Mouse (Mus musculus) kidney, embryonic 15.5 days (tissue): ENCODE results near the gene Rgs6. TPM values are rescaled to one million over a fixed set of nuclear protein-coding genes. Genes with fewer than 3 reads are reported as not detected.

Source experiments
- ATAC-seq: fragments of 200-750 bp; cut with Nextera tagmentation; replicated peaks from 2 replicates; pipeline ENCODE4 v1.8.0; 2017; ENCODE audit warnings: moderate TSS enrichment; ENCODE audit not compliant: low FRiP score
- H3K27ac ChIP-seq: fragments of 300-500 bp; sonication (generic); 2 replicates; pipeline ENCODE4 v1.5.1; 2015; ENCODE audit warnings: mild to moderate bottlenecking, inconsistent platforms
- H3K27me3 ChIP-seq: fragments of 300-500 bp; sonication (generic); 2 replicates; pipeline ENCODE4 v1.6.1; 2015; ENCODE audit warnings: inconsistent platforms
- H3K36me3 ChIP-seq: fragments of 300-500 bp; sonication (generic); 2 replicates; pipeline ENCODE4 v1.6.1; 2015; ENCODE audit warnings: inconsistent platforms
- H3K4me1 ChIP-seq: fragments of 300-500 bp; sonication (generic); 2 replicates; pipeline ENCODE4 v1.6.1; 2015; ENCODE audit warnings: inconsistent platforms
- H3K4me2 ChIP-seq: fragments of 300-500 bp; sonication (generic); 2 replicates; pipeline ENCODE4 v1.6.1; 2015; ENCODE audit warnings: moderate library complexity, mild to moderate bottlenecking, inconsistent platforms
- H3K4me3 ChIP-seq: fragments of 300-500 bp; sonication (generic); replicated peaks from 2 replicates; pipeline ENCODE4 v1.5.1; 2015; ENCODE audit warnings: mild to moderate bottlenecking, inconsistent platforms
- H3K9ac ChIP-seq: fragments of 300-500 bp; sonication (generic); 2 replicates; pipeline ENCODE4 v1.6.1; 2015; ENCODE audit warnings: mild to moderate bottlenecking, inconsistent platforms
- H3K9me3 ChIP-seq: fragments of 300-500 bp; sonication (generic); replicated peaks from 2 replicates; pipeline ENCODE4 v1.6.1; 2016; ENCODE audit warnings: inconsistent platforms
- WGBS: fragments of 180-500 bp; shearing (Covaris S2); methylation state at CpG from one replicate; pipeline ENCODE4 v1.1.7; 2015; ENCODE audit warnings: mixed read lengths; 5-methylcytosine and 5-hydroxymethylcytosine counted together
- polyA plus RNA-seq: library from polyadenylated mRNA; unstranded; fragments of >200 nt; fragmentation: Nextera tagmentation; extraction: Ambion mirVana; gene quantifications from 2 replicates; pipeline ENCODE4 v1.2.1, GENCODE M21; 2015

Gene Rgs6
- 1.8 and 2.0 TPM in 2 replicates for polyA plus RNA-seq

DNA sequence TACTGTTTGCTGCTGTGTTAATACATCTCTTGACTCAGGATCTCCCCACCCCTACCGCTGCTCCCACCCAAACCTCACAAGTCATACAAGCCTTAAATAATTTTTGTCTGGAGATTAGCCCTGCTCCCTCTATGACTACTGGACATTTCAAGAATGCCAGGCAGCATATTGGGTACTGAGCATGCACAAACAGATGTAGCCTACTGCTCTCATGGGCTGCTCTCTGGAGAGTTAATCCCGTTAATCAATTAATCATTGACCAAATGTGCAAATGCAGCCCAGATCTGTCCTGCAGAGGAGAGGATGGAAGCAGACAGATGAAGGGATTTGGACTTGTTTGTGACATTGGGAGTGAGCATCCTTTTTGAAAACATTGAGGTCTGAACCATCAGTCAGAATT lies at the start of gene Rgs6:
Rgs6 (plus strand) TSS at position 276 of the 400 bp plus-strand sequence.
- Histone ChIP-seq H3K36me3 (no peaks in the 10 kb centered on the region), H3K4me3 (no peak within 1 kb of the TSS), H3K27ac (peak within 1 kb of the TSS; percentile 43), H3K9ac (no peak within 1 kb of the TSS), H3K4me1 (peaks cover 30% of the 10 kb centered on the region), H3K9me3 (no peaks in the 10 kb centered on the region), H3K27me3 (no peaks in the 10 kb centered on the region), H3K4me2 (no peak within 1 kb of the TSS)
- WGBS, result 75% methylated on average over 2 of the region's 2 CpGs
- peak; percentile 65 for ATAC-seq

- H3K4me3 ChIP-seq, result no peak overlapping the region
Measured at GRCm38 (mm10) chr12:82547127-82547526, 41.0 kb upstream of the Rgs6 start.

DNA sequence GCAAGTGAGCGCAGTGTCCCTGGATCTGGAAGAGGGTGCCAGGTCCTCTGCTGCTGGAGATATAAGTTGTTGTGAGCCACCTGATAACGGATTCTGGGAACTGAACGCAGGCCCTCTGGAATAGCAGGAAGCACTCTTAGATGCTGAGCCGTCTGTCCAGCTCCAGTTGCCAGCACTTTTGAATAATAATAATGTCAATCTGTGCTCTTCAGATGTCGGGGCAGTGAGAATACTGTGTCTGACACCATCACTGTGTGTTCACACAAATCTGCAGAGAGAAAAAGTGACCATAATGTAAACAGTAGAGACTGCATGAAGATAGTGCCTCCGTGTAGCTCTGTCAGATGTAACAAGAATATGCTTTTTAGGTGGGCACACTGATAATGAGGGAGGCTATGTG lies 38.9 kb upstream of the Rgs6 start:
- H3K9me3 ChIP-seq, result no peaks in the 10 kb centered on the region
- H3K4me2 ChIP-seq, result no peak overlapping the region
- H3K27me3 ChIP-seq, result no peaks in the 10 kb centered on the region
- no peaks in the 10 kb centered on the region for H3K4me1 ChIP-seq
- H3K27ac ChIP-seq, result no peak overlapping the region
- 81% methylated on average over 6 of the region's 6 CpGs for WGBS
- ATAC-seq, result no peak
- no peak overlapping the region for H3K4me3 ChIP-seq
- H3K9ac ChIP-seq, result no peak overlapping the region
- no peaks in the 10 kb centered on the region for H3K36me3 ChIP-seq

More at GRCm38 (mm10) chr12:82547127-82547526, 41.0 kb upstream of the Rgs6 start:
- Histone ChIP-seq H3K4me2 (no peak overlapping the region), H3K27ac (no peak overlapping the region), H3K4me1 (no peaks in the 10 kb centered on the region), H3K27me3 (no peaks in the 10 kb centered on the region), H3K36me3 (no peaks in the 10 kb centered on the region), H3K9me3 (no peaks in the 10 kb centered on the region), H3K9ac (no peak overlapping the region)
- 90% methylated on average over 4 of the region's 4 CpGs for WGBS
- no peak for ATAC-seq

DNA sequence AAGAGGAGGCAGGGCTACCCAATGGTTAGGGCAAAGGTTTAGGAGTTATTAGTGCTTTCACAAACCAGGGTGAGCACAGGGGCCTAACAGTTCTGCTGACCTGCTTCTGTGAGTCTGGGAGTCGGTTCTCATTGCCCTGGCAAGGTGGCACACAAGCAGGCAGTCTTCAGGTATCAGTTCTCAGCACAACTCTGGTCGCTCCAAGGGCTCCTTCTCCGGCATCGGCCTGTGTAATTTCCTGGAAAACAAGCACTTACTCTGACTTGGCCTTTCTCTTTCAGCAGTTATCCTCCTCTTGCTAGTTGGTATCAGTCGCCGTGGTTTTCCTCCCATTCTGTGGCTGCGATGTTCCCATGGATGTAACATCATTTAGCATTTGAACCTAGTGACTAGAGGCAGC lies 38.0 kb upstream of the Rgs6 start:
- Histone ChIP-seq H3K4me1 (no peaks in the 10 kb centered on the region), H3K27me3 (no peaks in the 10 kb centered on the region), H3K9me3 (no peaks in the 10 kb centered on the region), H3K36me3 (no peaks in the 10 kb centered on the region), H3K9ac (no peak overlapping the region), H3K27ac (no peak overlapping the region), H3K4me3 (no peak overlapping the region), H3K4me2 (no peak overlapping the region)
- WGBS, result 86% methylated on average over 7 of the region's 7 CpGs
- ATAC-seq, result no peak

DNA sequence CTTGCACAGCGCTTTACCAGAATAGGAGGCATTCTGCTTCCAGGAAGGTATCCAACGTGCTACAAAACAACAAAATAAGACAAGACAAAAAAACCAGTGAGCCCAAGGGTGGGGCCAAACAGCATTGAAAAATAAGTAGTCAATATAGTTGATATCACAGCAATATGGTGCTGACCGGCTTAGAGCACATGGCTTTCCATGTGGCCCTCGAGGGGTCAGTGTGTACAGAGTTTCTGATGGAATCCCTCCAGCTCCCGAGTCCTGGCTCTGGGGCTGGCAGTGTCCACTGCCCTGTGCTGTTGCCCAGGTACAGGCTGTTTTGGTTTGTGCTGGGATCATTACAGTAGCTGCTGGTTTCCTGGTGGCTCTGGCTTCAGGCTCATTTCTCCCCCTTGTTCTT lies 35.7 kb upstream of the Rgs6 start:
- H3K27me3 ChIP-seq, result no peaks in the 10 kb centered on the region
- no peak overlapping the region for H3K9ac ChIP-seq
- H3K4me1 ChIP-seq, result no peaks in the 10 kb centered on the region
- no peak overlapping the region for H3K27ac ChIP-seq
- WGBS, result 89% methylated on average over 5 of the region's 5 CpGs
- no peaks in the 10 kb centered on the region for H3K36me3 ChIP-seq
- no peak for ATAC-seq
- H3K9me3 ChIP-seq, result no peaks in the 10 kb centered on the region
- H3K4me2 ChIP-seq, result no peak overlapping the region
- H3K4me3 ChIP-seq, result no peak overlapping the region

DNA sequence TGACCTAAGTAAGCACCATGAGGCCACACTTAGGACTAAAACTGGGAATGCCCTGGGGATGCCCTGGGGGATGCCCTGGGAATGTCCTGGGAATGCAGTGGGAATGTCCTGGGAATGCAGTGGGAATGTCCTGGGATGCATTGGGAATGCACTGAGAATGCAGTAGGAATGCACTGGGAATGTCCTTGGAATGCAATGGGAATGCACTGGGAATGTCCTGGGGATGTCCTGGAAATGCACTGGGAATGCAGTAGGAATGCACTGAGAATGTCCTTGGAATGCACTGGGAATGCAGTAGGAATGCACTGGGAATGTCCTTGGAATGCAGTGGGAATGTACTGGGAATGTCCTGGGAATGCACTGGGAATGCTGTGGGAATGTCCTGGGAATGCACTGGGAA lies 25.2 kb upstream of the Rgs6 start:
- Histone ChIP-seq H3K36me3 (no peaks in the 10 kb centered on the region), H3K4me1 (no peaks in the 10 kb centered on the region), H3K4me2 (no peak overlapping the region), H3K4me3 (no peak overlapping the region), H3K27ac (no peak overlapping the region), H3K9me3 (no peaks in the 10 kb centered on the region), H3K9ac (no peak overlapping the region), H3K27me3 (no peaks in the 10 kb centered on the region)
- ATAC-seq, result no peak

GRCm38 (mm10) chr12:82568370-82568769 lies 19.7 kb upstream of the Rgs6 start:
- H3K9me3 ChIP-seq, result no peaks in the 10 kb centered on the region
- no peak overlapping the region for H3K4me2 ChIP-seq
- WGBS, result 100% methylated on average over 1 of the region's 1 CpGs
- no peak overlapping the region for H3K4me3 ChIP-seq
- H3K27me3 ChIP-seq, result no peaks in the 10 kb centered on the region
- H3K4me1 ChIP-seq, result no peaks in the 10 kb centered on the region
- no peak overlapping the region for H3K9ac ChIP-seq
- H3K27ac ChIP-seq, result no peak overlapping the region
- no peak for ATAC-seq
- H3K36me3 ChIP-seq, result no peaks in the 10 kb centered on the region

DNA sequence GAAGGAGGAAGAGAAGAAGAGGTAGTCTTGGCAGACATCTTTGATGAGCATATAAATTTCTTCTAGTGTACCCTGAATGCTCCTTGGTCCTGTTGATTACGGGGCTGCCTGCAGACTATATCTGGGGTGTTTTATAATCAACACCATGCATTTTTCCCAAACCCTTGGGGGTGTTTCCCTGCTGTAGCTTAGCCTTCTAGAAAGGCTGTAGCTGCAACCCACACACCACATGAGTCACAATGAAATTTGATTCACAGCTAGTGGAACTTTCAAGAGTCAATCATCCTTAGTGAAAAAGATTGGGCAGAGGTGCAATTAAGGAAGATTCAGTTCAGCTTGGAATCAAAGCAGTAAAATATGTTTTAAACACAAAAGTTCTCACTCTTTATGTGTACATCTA lies 15.4 kb upstream of the Rgs6 start:
- H3K9ac ChIP-seq, result no peak overlapping the region
- no peak overlapping the region for H3K4me3 ChIP-seq
- ATAC-seq, result no peak
- H3K36me3 ChIP-seq, result no peaks in the 10 kb centered on the region
- H3K9me3 ChIP-seq, result no peaks in the 10 kb centered on the region
- no peak overlapping the region for H3K4me2 ChIP-seq
- no peaks in the 10 kb centered on the region for H3K4me1 ChIP-seq
- H3K27me3 ChIP-seq, result no peaks in the 10 kb centered on the region
- H3K27ac ChIP-seq, result no peak overlapping the region
- 91% methylated on average over 1 of the region's 1 CpGs for WGBS

DNA sequence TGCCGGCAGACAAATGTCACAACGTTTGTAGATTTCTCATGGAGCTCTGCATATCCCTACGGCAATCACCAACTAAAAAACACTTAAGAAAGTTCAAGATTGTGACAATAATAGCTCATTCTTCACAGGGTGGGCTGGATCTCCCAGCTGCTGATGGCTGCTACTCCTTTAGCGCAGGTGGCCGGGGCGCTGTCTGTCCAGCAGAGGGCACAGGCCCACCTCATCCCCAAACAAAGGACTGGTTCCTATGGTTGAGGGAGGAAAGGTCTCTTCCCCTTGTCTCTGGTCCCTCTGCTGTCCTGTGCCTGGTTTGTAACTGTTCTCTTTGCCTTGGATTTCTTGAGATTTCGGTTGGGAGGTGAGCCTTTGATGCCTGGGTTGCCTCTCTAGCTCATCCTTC lies 1.5 kb upstream of the Rgs6 start:
- Histone ChIP-seq H3K4me3 (no peak overlapping the region), H3K4me2 (no peak overlapping the region), H3K36me3 (no peaks in the 10 kb centered on the region), H3K27me3 (no peaks in the 10 kb centered on the region), H3K9ac (no peak overlapping the region), H3K27ac (no peak overlapping the region), H3K9me3 (no peaks in the 10 kb centered on the region), H3K4me1 (peaks cover 30% of the 10 kb centered on the region)
- no peak; the same call in 1 of the 2 replicates for ATAC-seq
- WGBS, result 33% methylated on average over 7 of the region's 7 CpGs

DNA sequence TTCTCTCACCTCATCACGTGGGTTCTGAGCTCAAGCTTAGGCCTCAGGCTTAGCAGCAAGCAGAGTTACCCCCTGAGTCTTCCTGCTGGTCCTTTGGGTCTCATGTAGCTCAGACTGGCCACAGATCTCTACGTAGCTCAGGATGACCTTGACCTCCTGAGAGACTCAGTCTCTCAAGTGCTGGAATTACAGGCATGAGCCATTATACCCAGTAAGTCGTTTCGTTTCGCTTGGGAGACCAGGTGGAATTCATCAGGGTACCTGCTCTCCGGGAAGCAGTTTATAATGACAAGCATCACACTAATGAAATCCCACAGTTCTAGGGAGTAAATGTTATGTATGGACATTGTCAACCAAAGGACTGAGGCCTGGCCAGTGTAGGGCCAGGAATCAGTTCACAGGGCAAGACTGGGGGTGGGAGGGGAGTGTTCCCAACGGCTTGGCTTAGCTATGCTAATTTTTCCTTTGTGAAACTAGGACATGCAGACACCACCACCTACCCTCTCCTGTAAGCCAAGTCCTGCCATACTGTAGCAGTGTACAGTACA lies 670 bp upstream of the Rgs6 start:
- Histone ChIP-seq H3K4me3 (no peak overlapping the region), H3K4me2 (no peak overlapping the region), H3K27me3 (no peaks in the 10 kb centered on the region), H3K4me1 (peaks cover 30% of the 10 kb centered on the region), H3K9ac (no peak overlapping the region), H3K27ac (peak overlapping the region; percentile 43; the same call in 1 of the 2 replicates), H3K36me3 (no peaks in the 10 kb centered on the region), H3K9me3 (no peaks in the 10 kb centered on the region)
- peak; percentile 63; the same call in 1 of the 2 replicates for ATAC-seq
- 27% methylated on average over 7 of the region's 7 CpGs for WGBS

- Histone ChIP-seq H3K27ac (no peak overlapping the region), H3K4me2 (no peak overlapping the region), H3K4me3 (no peak overlapping the region), H3K4me1 (peaks cover 30% of the 10 kb centered on the region), H3K27me3 (no peaks in the 10 kb centered on the region), H3K36me3 (no peaks in the 10 kb centered on the region), H3K9ac (no peak overlapping the region), H3K9me3 (no peaks in the 10 kb centered on the region; the same call in 1 of the 2 replicates)
- 0 out of 2 replicates have a peak, but pooled peaks have one; percentile 27 for ATAC-seq
- WGBS, result 33% methylated on average over 18 of the region's 19 CpGs
Measured at GRCm38 (mm10) chr12:82588846-82589630, 946 bp downstream of the Rgs6 start.

GRCm38 (mm10) chr12:82599011-82599410 lies 10.9 kb downstream of the Rgs6 start:
- 86% methylated on average over 2 of the region's 2 CpGs for WGBS

More at GRCm38 (mm10) chr12:82599011-82599410, 10.9 kb downstream of the Rgs6 start:
- H3K4me2 ChIP-seq, result no peak overlapping the region
- no peak for ATAC-seq
- no peak overlapping the region for H3K27ac ChIP-seq
- H3K9me3 ChIP-seq, result no peaks in the 10 kb centered on the region
- H3K36me3 ChIP-seq, result no peaks in the 10 kb centered on the region
- H3K4me1 ChIP-seq, result 0 out of 2 replicates have a peak, but pooled peaks cover 2% of the 10 kb centered on the region
- no peak overlapping the region for H3K4me3 ChIP-seq
- H3K9ac ChIP-seq, result no peak overlapping the region
- no peaks in the 10 kb centered on the region for H3K27me3 ChIP-seq
